Mouse (Mus musculus): ENCODE data around the gene Col6a2. TPM values are rescaled to one million over a fixed set of nuclear protein-coding genes. Genes with fewer than 3 reads are reported as not detected.

Gene Col6a2
- polyA plus RNA-seq, 1 experiment from 2014 or later: 90.2 TPM

- no peaks in the 10 kb centered on the region for H3K36me3 ChIP-seq
- no peaks in the 10 kb centered on the region; the same call in 1 of the 2 replicates for H3K27me3 ChIP-seq
- WGBS: 84% methylated on average over 10 of the region's 10 CpGs
- no peak overlapping the region for H3K4me2 ChIP-seq
- H3K9me3 ChIP-seq (replicated peaks): no peaks in the 10 kb centered on the region
- no peak overlapping the region for H3K27ac ChIP-seq
- ATAC-seq (replicated peaks; ENCODE audit: insufficient number of reproducible peaks, insufficient read depth, low FRiP score, low read depth): no peak
- 0 out of 2 replicates have a peak, but pooled peaks cover 2% of the 10 kb centered on the region for H3K4me1 ChIP-seq (replicated peaks)
- no peak overlapping the region for H3K4me3 ChIP-seq
- H3K9ac ChIP-seq: no peak overlapping the region
Measured at GRCm38 (mm10) chr10:76648738-76649137, 25.3 kb upstream of the Col6a2 start.

GRCm38 (mm10) chr10:76647390-76647789, 24.0 kb upstream of the Col6a2 start:
- Histone ChIP-seq H3K4me1 (replicated peaks) (peaks cover 7% of the 10 kb centered on the region; the same call in 1 of the 2 replicates), H3K9ac (no peak overlapping the region), H3K9me3 (replicated peaks) (no peaks in the 10 kb centered on the region), H3K4me2 (no peak overlapping the region), H3K27ac (no peak overlapping the region), H3K36me3 (no peaks in the 10 kb centered on the region), H3K4me3 (no peak overlapping the region), H3K27me3 (no peaks in the 10 kb centered on the region; the same call in 1 of the 2 replicates)
- WGBS: 59% methylated on average over 3 of the region's 3 CpGs
- no peak for ATAC-seq (replicated peaks; ENCODE audit: insufficient number of reproducible peaks, insufficient read depth, low FRiP score, low read depth)

- peaks cover 7% of the 10 kb centered on the region; the same call in 1 of the 2 replicates for H3K4me1 ChIP-seq (replicated peaks)
- no peaks in the 10 kb centered on the region for H3K36me3 ChIP-seq
- no peak overlapping the region for H3K4me2 ChIP-seq
- H3K9ac ChIP-seq: no peak overlapping the region
- no peak for ATAC-seq (replicated peaks; ENCODE audit: insufficient number of reproducible peaks, insufficient read depth, low FRiP score, low read depth)
- H3K27ac ChIP-seq: no peak overlapping the region
- WGBS: 75% methylated on average over 4 of the region's 4 CpGs
- H3K4me3 ChIP-seq: no peak overlapping the region
- H3K27me3 ChIP-seq: no peaks in the 10 kb centered on the region; the same call in 1 of the 2 replicates
- no peaks in the 10 kb centered on the region for H3K9me3 ChIP-seq (replicated peaks)
Measured at GRCm38 (mm10) chr10:76645686-76646085, 22.3 kb upstream of the Col6a2 start.

- Histone ChIP-seq H3K9me3 (replicated peaks) (no peaks in the 10 kb centered on the region), H3K27me3 (no peaks in the 10 kb centered on the region; the same call in 1 of the 2 replicates), H3K4me1 (replicated peaks) (peaks cover 7% of the 10 kb centered on the region; the same call in 1 of the 2 replicates), H3K36me3 (no peaks in the 10 kb centered on the region), H3K4me2 (no peak overlapping the region), H3K9ac (no peak overlapping the region), H3K4me3 (no peak overlapping the region), H3K27ac (no peak overlapping the region)
- no peak for ATAC-seq (replicated peaks; ENCODE audit: insufficient number of reproducible peaks, insufficient read depth, low FRiP score, low read depth)
Measured at GRCm38 (mm10) chr10:76645066-76645465, 21.6 kb upstream of the Col6a2 start.

GRCm38 (mm10) chr10:76643999-76644398, 20.6 kb upstream of the Col6a2 start:
- Histone ChIP-seq H3K4me2 (no peak overlapping the region), H3K9me3 (replicated peaks) (no peaks in the 10 kb centered on the region), H3K4me1 (replicated peaks) (peaks cover 7% of the 10 kb centered on the region; the same call in 1 of the 2 replicates), H3K9ac (no peak overlapping the region), H3K27ac (peak overlapping the region; percentile 75), H3K4me3 (no peak overlapping the region), H3K27me3 (no peaks in the 10 kb centered on the region; the same call in 1 of the 2 replicates), H3K36me3 (no peaks in the 10 kb centered on the region)
- 66% methylated on average over 4 of the region's 4 CpGs for WGBS
- ATAC-seq (replicated peaks; ENCODE audit: insufficient number of reproducible peaks, insufficient read depth, low FRiP score, low read depth): no peak

- Histone ChIP-seq H3K9me3 (replicated peaks) (no peaks in the 10 kb centered on the region), H3K4me1 (replicated peaks) (peaks cover 7% of the 10 kb centered on the region; the same call in 1 of the 2 replicates), H3K4me2 (no peak overlapping the region), H3K9ac (no peak overlapping the region), H3K27me3 (no peaks in the 10 kb centered on the region; the same call in 1 of the 2 replicates), H3K4me3 (no peak overlapping the region), H3K27ac (peak overlapping the region; percentile 75), H3K36me3 (no peaks in the 10 kb centered on the region)
- WGBS: 58% methylated on average over 9 of the region's 9 CpGs
- ATAC-seq (replicated peaks; ENCODE audit: insufficient number of reproducible peaks, insufficient read depth, low FRiP score, low read depth): 0 out of 2 replicates have a peak, but pooled peaks have one; percentile 20
Measured at GRCm38 (mm10) chr10:76643446-76643845, 20.0 kb upstream of the Col6a2 start.

GRCm38 (mm10) chr10:76642628-76643434, 19.4 kb upstream of the Col6a2 start:
- ATAC-seq (replicated peaks; ENCODE audit: insufficient number of reproducible peaks, insufficient read depth, low FRiP score, low read depth): peak; percentile 66
- H3K4me2 ChIP-seq: no peak overlapping the region
- no peaks in the 10 kb centered on the region; the same call in 1 of the 2 replicates for H3K27me3 ChIP-seq
- no peaks in the 10 kb centered on the region for H3K36me3 ChIP-seq
- peak overlapping the region; percentile 75 for H3K27ac ChIP-seq
- H3K9ac ChIP-seq: no peak overlapping the region
- no peaks in the 10 kb centered on the region for H3K9me3 ChIP-seq (replicated peaks)
- H3K4me3 ChIP-seq: no peak overlapping the region
- WGBS: 47% methylated on average over 9 of the region's 9 CpGs
- H3K4me1 ChIP-seq (replicated peaks): peaks cover 7% of the 10 kb centered on the region; the same call in 1 of the 2 replicates

- Histone ChIP-seq H3K9ac (no peak overlapping the region), H3K4me2 (no peak overlapping the region), H3K9me3 (replicated peaks) (no peaks in the 10 kb centered on the region), H3K4me1 (replicated peaks) (peaks cover 7% of the 10 kb centered on the region; the same call in 1 of the 2 replicates), H3K27ac (peak overlapping the region; percentile 75; the same call in 1 of the 2 replicates), H3K27me3 (no peaks in the 10 kb centered on the region), H3K36me3 (no peaks in the 10 kb centered on the region), H3K4me3 (no peak overlapping the region)
- ATAC-seq (replicated peaks; ENCODE audit: insufficient number of reproducible peaks, insufficient read depth, low FRiP score, low read depth): no peak
- WGBS: 85% methylated on average over 13 of the region's 13 CpGs
Measured at GRCm38 (mm10) chr10:76641894-76642627, 18.6 kb upstream of the Col6a2 start.

- 92% methylated on average over 2 of the region's 2 CpGs for WGBS
- ATAC-seq (replicated peaks; ENCODE audit: insufficient number of reproducible peaks, insufficient read depth, low FRiP score, low read depth): no peak
- Histone ChIP-seq H3K36me3 (no peaks in the 10 kb centered on the region), H3K4me2 (no peak overlapping the region), H3K9ac (no peak overlapping the region), H3K27ac (no peak overlapping the region), H3K9me3 (replicated peaks) (no peaks in the 10 kb centered on the region), H3K4me1 (replicated peaks) (peaks cover 17% of the 10 kb centered on the region), H3K4me3 (no peak overlapping the region), H3K27me3 (no peaks in the 10 kb centered on the region)
Measured at GRCm38 (mm10) chr10:76639952-76640351, 16.5 kb upstream of the Col6a2 start.

GRCm38 (mm10) chr10:76636601-76637000, 13.2 kb upstream of the Col6a2 start:
- Histone ChIP-seq H3K9me3 (replicated peaks) (no peaks in the 10 kb centered on the region), H3K27ac (peak overlapping the region; percentile 32; the same call in 1 of the 2 replicates), H3K9ac (no peak overlapping the region), H3K4me2 (no peak overlapping the region), H3K4me3 (no peak overlapping the region), H3K4me1 (replicated peaks) (peaks cover 26% of the 10 kb centered on the region), H3K27me3 (no peaks in the 10 kb centered on the region), H3K36me3 (no peaks in the 10 kb centered on the region)
- ATAC-seq (replicated peaks; ENCODE audit: insufficient number of reproducible peaks, insufficient read depth, low FRiP score, low read depth): no peak
- WGBS: 76% methylated on average over 4 of the region's 4 CpGs

- no peak overlapping the region for H3K4me2 ChIP-seq
- WGBS: 63% methylated on average over 3 of the region's 3 CpGs
- H3K36me3 ChIP-seq: no peaks in the 10 kb centered on the region
- peak; percentile 51; the same call in 1 of the 2 replicates for ATAC-seq (replicated peaks; ENCODE audit: insufficient number of reproducible peaks, insufficient read depth, low FRiP score, low read depth)
- peaks cover 26% of the 10 kb centered on the region for H3K4me1 ChIP-seq (replicated peaks)
- no peaks in the 10 kb centered on the region for H3K9me3 ChIP-seq (replicated peaks)
- no peak overlapping the region for H3K9ac ChIP-seq
- H3K27ac ChIP-seq: peak overlapping the region; percentile 32; the same call in 1 of the 2 replicates
- no peaks in the 10 kb centered on the region for H3K27me3 ChIP-seq
- no peak overlapping the region for H3K4me3 ChIP-seq
Measured at GRCm38 (mm10) chr10:76636026-76636425, 12.6 kb upstream of the Col6a2 start.

All from heart, embryonic 15.5 days (tissue).